Mouse (Mus musculus) neutrophil, adult 5-6 weeks (primary cell): ENCODE measurements around the gene Slc17a1. TPM values are rescaled to one million over a fixed set of nuclear protein-coding genes. Genes with fewer than 3 reads are reported as not detected.

ENCODE experiments used
- ATAC-seq: fragments of 151-379, 151-347 bp; 2 replicates; pipeline ENCODE4 v1.8.0; 2017; ENCODE audit warnings: mild to moderate bottlenecking, moderate TSS enrichment; ENCODE audit not compliant: insufficient number of reproducible peaks, poor library complexity, low FRiP score, severe bottlenecking; ENCODE audit errors: extremely low read depth
- total RNA-seq: library from RNA; stranded (forward); fragments of 200-1000 nt; gene quantifications from 2 replicates; pipeline ENCODE4 v1.2.3, GENCODE M21; 2017

Slc17a1 gene
- total RNA-seq, 1 experiment from 2014 or later = not detected

DNA sequence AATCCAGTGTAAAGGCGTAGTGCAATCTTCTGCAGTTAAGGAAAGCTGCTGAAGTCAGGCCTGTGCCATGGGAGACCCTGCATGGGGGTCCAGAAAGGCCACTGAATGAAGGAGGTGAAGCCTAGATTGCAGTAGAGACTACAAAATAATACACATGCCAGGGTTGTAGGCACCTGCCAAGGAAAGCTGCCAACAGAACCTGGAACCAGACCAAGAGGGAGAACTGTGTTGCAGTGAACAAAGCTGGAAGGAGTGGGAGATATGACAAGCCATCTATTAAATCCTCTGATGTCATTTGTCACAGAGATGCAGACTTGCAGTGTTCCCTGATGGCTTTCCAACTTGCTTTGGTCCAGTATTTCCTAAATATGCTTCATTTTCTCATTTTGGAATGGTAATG is 71.1 kb downstream of the Slc17a1 start:
- no peak for ATAC-seq

DNA sequence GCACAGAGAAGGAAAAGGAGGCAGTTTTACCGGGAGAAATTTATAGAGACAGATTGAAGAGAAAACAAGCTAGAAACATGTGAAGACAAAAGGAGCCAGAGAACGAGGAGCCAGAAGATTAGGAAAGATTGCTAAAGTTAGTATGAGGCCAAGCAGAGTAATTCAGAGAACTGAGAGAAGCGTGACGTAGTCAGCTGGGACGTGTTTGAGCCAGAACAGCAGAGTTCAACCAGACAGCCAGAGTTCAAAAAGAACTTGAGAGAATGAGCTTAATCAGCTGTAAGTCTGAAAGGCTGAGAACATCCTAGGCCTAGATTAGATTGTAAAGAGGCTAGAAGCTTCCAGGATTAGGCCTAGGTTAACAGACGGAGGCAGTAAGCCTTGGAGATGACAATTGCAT is 72.7 kb downstream of the Slc17a1 start:
- no peak for ATAC-seq

DNA sequence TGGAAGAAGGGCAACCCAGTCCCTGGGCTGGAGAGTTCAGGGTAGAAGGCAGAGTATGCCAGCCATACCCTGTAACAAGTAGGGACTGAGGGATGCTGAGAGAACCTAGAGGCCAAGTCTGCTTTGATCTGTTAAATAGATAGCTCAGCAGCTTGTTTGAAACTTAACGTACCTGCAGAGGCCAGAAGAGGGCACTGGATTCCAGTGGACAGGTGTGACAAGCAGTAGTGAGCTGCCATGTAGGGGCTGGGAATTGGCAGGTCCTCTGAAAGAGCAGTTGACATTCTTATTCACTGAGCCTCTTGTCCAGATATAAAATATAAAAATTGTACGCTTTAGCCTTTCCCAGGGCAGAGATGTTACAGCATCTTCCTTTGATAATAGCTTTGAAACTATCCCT is 75.3 kb downstream of the Slc17a1 start:
- ATAC-seq = no peak

Other genes starting within 250 kb of the Slc17a1 start
- gene Hist1h2be, start 246.6 kb upstream of the Slc17a1 start, total RNA-seq = 83.4 and 97.3 TPM in 2 replicates
- gene Hist1h1e, start 245.2 kb upstream of the Slc17a1 start, total RNA-seq = 201 and 211 TPM in 2 replicates
- gene Hist1h2ac, start 183.8 kb upstream of the Slc17a1 start, total RNA-seq = 18.7 and 20.1 TPM in 2 replicates
- gene Hist1h2bc, start 183.6 kb upstream of the Slc17a1 start, total RNA-seq = 139 and 146 TPM in 2 replicates
- gene Hist1h1t, start 171.9 kb upstream of the Slc17a1 start, total RNA-seq = 2.2 TPM in 1 of 2 replicates, not detected in the other
- gene Hist1h4c, start 169.3 kb upstream of the Slc17a1 start, total RNA-seq = 116 and 135 TPM in 2 replicates
- 4.8 and 5.0 TPM in 2 replicates for gene Hfe, start 156.9 kb upstream of the Slc17a1 start, total RNA-seq
- gene Hist1h1c, start 128.9 kb upstream of the Slc17a1 start, total RNA-seq = 712 and 764 TPM in 2 replicates
- gene Hist1h3c, start 122.1 kb upstream of the Slc17a1 start, total RNA-seq = 4.8 TPM in 1 of 2 replicates, not detected in the other
- gene Hist1h2bb, start 121.0 kb upstream of the Slc17a1 start, total RNA-seq = 77.7 and 104 TPM in 2 replicates
- gene Hist1h2ab, start 116.6 kb upstream of the Slc17a1 start, total RNA-seq = 24.9 and 28.2 TPM in 2 replicates
- gene Hist1h3b, start 115.5 kb upstream of the Slc17a1 start, total RNA-seq = 1.2 TPM in 1 of 2 replicates, not detected in the other
- gene Hist1h4b, start 110.7 kb upstream of the Slc17a1 start, total RNA-seq = 9.3 and 36.7 TPM in 2 replicates
- 30.0 and 55.5 TPM in 2 replicates for gene Hist1h4a, start 106.5 kb upstream of the Slc17a1 start, total RNA-seq
- 38.6 and 45.9 TPM in 2 replicates for gene Hist1h3a, start 105.4 kb upstream of the Slc17a1 start, total RNA-seq
- 74.8 and 84.1 TPM in 2 replicates for gene Hist1h1a, start 104.1 kb upstream of the Slc17a1 start, total RNA-seq
- gene Trim38, start 97.8 kb upstream of the Slc17a1 start, total RNA-seq = not detected in 2 replicates
- not detected in 2 replicates for gene Slc17a2, start 60.8 kb upstream of the Slc17a1 start, total RNA-seq
- not detected in 2 replicates for gene Slc17a3, start 28.3 kb upstream of the Slc17a1 start, total RNA-seq
- not detected in 2 replicates for gene Slc17a4, start 47.3 kb downstream of the Slc17a1 start, total RNA-seq
- gene Hist1h2ba, start 66.4 kb downstream of the Slc17a1 start, total RNA-seq = not detected in 2 replicates
- gene Hist1h2aa, start 66.7 kb downstream of the Slc17a1 start, total RNA-seq = not detected in 2 replicates
- gene Scgn, start 123.5 kb downstream of the Slc17a1 start, total RNA-seq = not detected in 2 replicates